Mouse (Mus musculus): Measurements from ENCODE around the gene Tmsb15l. TPM values are rescaled to one million over a fixed set of nuclear protein-coding genes. Genes with fewer than 3 reads are reported as not detected.

Tmsb15l gene
- total and polyA plus RNA-seq, 3 experiments = 4.4 to 18.5 TPM; not detected in 1

DNA sequence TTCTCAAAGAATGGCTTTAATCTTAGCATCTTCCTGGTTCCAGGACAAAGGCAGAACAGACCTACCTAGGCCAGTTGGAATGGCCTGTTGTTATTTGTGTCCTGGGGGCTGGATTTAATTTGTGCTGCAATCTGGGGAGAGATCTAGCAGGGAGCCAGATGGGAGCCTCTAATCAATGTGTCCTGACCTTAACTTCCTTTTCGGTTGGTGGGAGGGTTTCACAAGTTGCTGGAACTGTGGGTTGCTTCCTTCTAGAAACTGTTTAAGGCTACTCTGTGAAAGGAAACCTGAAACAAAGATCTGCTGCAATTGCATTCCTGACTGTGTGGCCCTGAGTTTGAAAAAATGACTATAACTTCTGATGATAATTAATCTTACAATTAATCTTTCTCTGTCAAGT lies 41.0 kb upstream of the Tmsb15l start:
- Histone ChIP-seq H3K4me2 (ENCODE audit: insufficient read depth, low read depth, poor library complexity, severe bottlenecking) (no peak overlapping the region), H3K9me3 (replicated peaks; ENCODE audit: low read length) (no peaks in the 10 kb centered on the region), H3K27ac (ENCODE audit: insufficient read depth, low read depth) (no peak overlapping the region), H3K9ac (ENCODE audit: insufficient read depth, low read depth) (no peak overlapping the region), H3K79me2 (replicated peaks; ENCODE audit: control insufficient read depth, extremely low read depth, insufficient read depth, poor library complexity, severe bottlenecking) (no peaks in the 10 kb centered on the region), H3K4me3 (replicated peaks in 1 of 3; ENCODE audit: low read depth in 2 of 3, low read length in 2 of 3, poor library complexity in 1 of 3) (no peak overlapping the region), H3K36me3 (replicated peaks in 1 of 2; ENCODE audit: control insufficient read depth in 1 of 2, insufficient read depth in 1 of 2, low read length in 1 of 2) (peaks cover 3 to 15% of the 10 kb centered on the region in 2 experiments), H3K4me1 (ENCODE audit: control insufficient read depth in 1 of 2, insufficient read depth in 2 of 2) (no peaks in the 10 kb centered on the region), H3K27me3 (replicated peaks) (no peaks in the 10 kb centered on the region)
- in situ Hi-C loops (cut with MboI; ENCODE audit: low pct_ligation_motif_present, low pct_unique_long_range_greater_than_20kb, low sequenced_read_pairs) = loop anchor here (5.0 to 25.0 kb wide), 2 partner anchors 40 to 280 kb away; partner anchors contain the start of genes Morf4l2, Tmsb15b1, Tmsb15b2 and Tmsb15l
- no peak for TF ChIP-seq MAFK (IDR thresholded peaks at IDR 0.05; ENCODE audit: insufficient replicate concordance, low read length)
- no peak for TF ChIP-seq CTCF (conservative IDR thresholded peaks at IDR 0.05 in 1 of 2, IDR thresholded peaks at IDR 0.05 in 1 of 2; ENCODE audit: low read depth in 2 of 2, low read length in 2 of 2)
- TF ChIP-seq SIN3A (IDR thresholded peaks at IDR 0.05; ENCODE audit: low read length) = no peak
- no peak for TF ChIP-seq PAX5 (IDR thresholded peaks at IDR 0.05; ENCODE audit: low read length)
- TF ChIP-seq POLR2AphosphoS2 (IDR thresholded peaks at IDR 0.05; ENCODE audit: low read depth, low read length) = no peak
- TF ChIP-seq USF1 (IDR thresholded peaks at IDR 0.05; ENCODE audit: low read depth, low read length) = no peak
- TF ChIP-seq ZKSCAN1 (IDR thresholded peaks at IDR 0.05; ENCODE audit: borderline replicate concordance, low read depth, low read length) = no peak
- TF ChIP-seq EP300 (IDR thresholded peaks at IDR 0.05; ENCODE audit: low read length) = no peak
- no peak for TF ChIP-seq MAZ (IDR thresholded peaks at IDR 0.05; ENCODE audit: low read depth, low read length)
- TF ChIP-seq ETS1 (conservative IDR thresholded peaks at IDR 0.05; ENCODE audit: low read depth, low read length) = no peak
- no peak for DNase-seq (ENCODE audit: extremely low read depth)
- dilution Hi-C loops (cut with MboI; ENCODE audit: extremely low pct_ligation_motif_present, extremely low pct_unique_long_range_greater_than_20kb, low sequenced_read_pairs) = no loop called here

DNA sequence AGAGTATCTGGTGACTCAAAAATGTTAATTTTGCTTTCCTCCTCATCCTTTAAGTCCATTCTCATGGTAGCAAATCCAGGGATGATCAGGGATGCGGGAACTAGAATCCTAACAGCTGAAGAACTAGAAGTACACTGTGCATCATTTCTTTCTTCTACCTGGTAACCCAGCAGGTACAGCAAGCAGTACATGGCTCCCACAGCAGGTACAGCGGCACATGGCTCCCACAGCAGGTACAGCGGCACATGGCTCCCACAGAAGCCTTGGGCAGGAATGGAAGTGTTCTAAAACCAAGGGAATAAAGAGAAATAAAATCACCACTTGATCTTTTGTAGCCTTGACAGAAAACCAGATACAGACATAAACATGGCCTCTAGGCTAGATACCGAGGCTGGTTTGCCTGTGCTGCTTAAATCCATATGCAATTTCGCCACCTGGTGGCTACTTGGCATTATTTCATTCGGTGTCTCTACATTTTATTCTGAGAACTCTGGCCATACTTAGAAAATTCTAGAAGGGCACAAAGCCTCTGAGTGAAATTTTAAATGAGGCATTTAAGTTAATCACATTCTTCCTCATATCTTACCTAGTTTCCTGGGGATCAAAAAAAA lies 38.5 kb upstream of the Tmsb15l start:
- dilution Hi-C loops (cut with MboI; ENCODE audit: extremely low pct_ligation_motif_present, extremely low pct_unique_long_range_greater_than_20kb, low sequenced_read_pairs) = no loop called here
- Histone ChIP-seq H3K4me2 (ENCODE audit: insufficient read depth, low read depth, poor library complexity, severe bottlenecking) (no peak overlapping the region), H3K36me3 (replicated peaks in 1 of 2; ENCODE audit: control insufficient read depth in 1 of 2, insufficient read depth in 1 of 2, low read length in 1 of 2) (peaks cover 3 to 22% of the 10 kb centered on the region in 2 experiments), H3K79me2 (replicated peaks; ENCODE audit: control insufficient read depth, extremely low read depth, insufficient read depth, poor library complexity, severe bottlenecking) (no peaks in the 10 kb centered on the region), H3K9ac (ENCODE audit: insufficient read depth, low read depth) (no peak overlapping the region), H3K4me3 (replicated peaks in 1 of 3; ENCODE audit: low read depth in 2 of 3, low read length in 2 of 3, poor library complexity in 1 of 3) (no peak overlapping the region), H3K4me1 (ENCODE audit: control insufficient read depth in 1 of 2, insufficient read depth in 2 of 2) (no peaks in the 10 kb centered on the region), H3K27me3 (replicated peaks) (no peaks in the 10 kb centered on the region), H3K27ac (ENCODE audit: insufficient read depth, low read depth) (no peak overlapping the region), H3K9me3 (replicated peaks; ENCODE audit: low read length) (no peaks in the 10 kb centered on the region)
- peak; percentile 89 for TF ChIP-seq SMC3 (IDR thresholded peaks at IDR 0.05; ENCODE audit: low read depth, low read length)
- no peak for TF ChIP-seq ETS1 (conservative IDR thresholded peaks at IDR 0.05; ENCODE audit: low read depth, low read length)
- no peak for TF ChIP-seq E2F4 (IDR thresholded peaks at IDR 0.05; ENCODE audit: insufficient replicate concordance, low read depth, low read length)
- TF ChIP-seq ELF1 (IDR thresholded peaks at IDR 0.05; ENCODE audit: low read depth, low read length) = no peak
- peak; percentile 87 for TF ChIP-seq RAD21 (IDR thresholded peaks at IDR 0.05; ENCODE audit: low read depth, low read length)
- peak; percentile 56 for TF ChIP-seq ZC3H11A (IDR thresholded peaks at IDR 0.05; ENCODE audit: low read depth, low read length)
- TF ChIP-seq CTCF (conservative IDR thresholded peaks at IDR 0.05 in 1 of 2, IDR thresholded peaks at IDR 0.05 in 1 of 2; ENCODE audit: low read depth in 2 of 2, low read length in 2 of 2) = peak; percentile 23 to 83; a peak in 3 of 4 replicates
- in situ Hi-C loops (cut with MboI; ENCODE audit: low pct_ligation_motif_present, low pct_unique_long_range_greater_than_20kb, low sequenced_read_pairs) = loop anchor here (5.0 to 25.0 kb wide), 2 partner anchors 38 to 278 kb away; partner anchors contain the start of genes Morf4l2, Tmsb15b1, Tmsb15b2 and Tmsb15l
- DNase-seq (ENCODE audit: extremely low read depth) = peak; percentile 63
